Mouse (Mus musculus) T-helper 17 cell (primary cell): ENCODE data around the gene Naa10.

Experiments used
- in situ Hi-C, 2 experiments: fragments of 300-600 bp; cut with MboI, MseI; formaldehyde crosslinking; loops; 1 replicate in 1 of 2; 2 replicates in 1 of 2; pipeline ENCODE4 v1.15.1; 2025; ENCODE audit warnings: high pct_unique_total_duplicates in 2 of 2

The Naa10 gene

GRCm38 (mm10) chrX:73916945-73917344 is 4.8 kb downstream of the Naa10 start:
- in situ Hi-C loops: no loop called here

GRCm38 (mm10) chrX:73914827-73915703 is 6.7 kb downstream of the Naa10 start:
- in situ Hi-C loops: no loop called here

GRCm38 (mm10) chrX:73911588-73911987 is 10.2 kb downstream of the Naa10 start:
- in situ Hi-C loops: no loop called here

GRCm38 (mm10) chrX:73911156-73911555 is 10.6 kb downstream of the Naa10 start:
- in situ Hi-C loops: no loop called here

- in situ Hi-C loops: no loop called here
Measured at GRCm38 (mm10) chrX:73910451-73910850, 11.3 kb downstream of the Naa10 start.

GRCm38 (mm10) chrX:73910049-73910448 is 11.7 kb downstream of the Naa10 start:
- in situ Hi-C loops: no loop called here

- in situ Hi-C loops: loop anchor here in 1 of 2 experiments (5.0 kb wide), 1 partner anchor 101 kb away; no protein-coding TSS in a partner anchor
Measured at GRCm38 (mm10) chrX:73897959-73898358, 23.8 kb downstream of the Naa10 start.

- in situ Hi-C loops: loop anchor here in 1 of 2 experiments (5.0 kb wide), 1 partner anchor 98 kb away; no protein-coding TSS in a partner anchor
Measured at GRCm38 (mm10) chrX:73895719-73896118, 26.0 kb downstream of the Naa10 start, which contains the start of gene L1cam. Gene L1cam, minus strand, starts transcription at chrX:73896105.

GRCm38 (mm10) chrX:73892833-73893232 is 28.9 kb downstream of the Naa10 start:
- in situ Hi-C loops: loop anchor here in 1 of 2 experiments (5.0 kb wide), 1 partner anchor 51 kb away; no protein-coding TSS in a partner anchor

GRCm38 (mm10) chrX:73891551-73892152 is 30.1 kb downstream of the Naa10 start, which contains the start of gene Avpr2:
Gene Avpr2, plus strand, starts transcription at chrX:73892102.
- in situ Hi-C loops: loop anchor here in 1 of 2 experiments (5.0 kb wide), 1 partner anchor 49 kb away; no protein-coding TSS in a partner anchor

GRCm38 (mm10) chrX:73881463-73881862 is 40.3 kb downstream of the Naa10 start:
- in situ Hi-C loops: no loop called here

- in situ Hi-C loops: no loop called here
Measured at GRCm38 (mm10) chrX:73881036-73881427, 40.7 kb downstream of the Naa10 start.

- in situ Hi-C loops: no loop called here
Measured at GRCm38 (mm10) chrX:73880194-73881035, 41.3 kb downstream of the Naa10 start.

- in situ Hi-C loops: no loop called here
Measured at GRCm38 (mm10) chrX:73877014-73877413, 44.7 kb downstream of the Naa10 start.

- in situ Hi-C loops: no loop called here
Measured at GRCm38 (mm10) chrX:73875881-73876280, 45.9 kb downstream of the Naa10 start.

GRCm38 (mm10) chrX:73871956-73872355 is 49.8 kb downstream of the Naa10 start:
- in situ Hi-C loops: no loop called here

GRCm38 (mm10) chrX:73871474-73871873 is 50.3 kb downstream of the Naa10 start:
- in situ Hi-C loops: no loop called here

- in situ Hi-C loops: no loop called here
Measured at GRCm38 (mm10) chrX:73869334-73869733, 52.4 kb downstream of the Naa10 start.

GRCm38 (mm10) chrX:73867852-73868251 is 53.9 kb downstream of the Naa10 start:
- in situ Hi-C loops: no loop called here

- in situ Hi-C loops: no loop called here
Measured at GRCm38 (mm10) chrX:73867256-73867655, 54.5 kb downstream of the Naa10 start.
